Mouse (Mus musculus) embryonic facial prominence, embryonic 12.5 days (tissue): Measurements from ENCODE around the gene Sgo2a. TPM values are rescaled to one million over a fixed set of nuclear protein-coding genes. Genes with fewer than 3 reads are reported as not detected.
A peak's percentile ranks its signal among the peaks of the same experiment; 100 is the strongest.

Source experiments
- ATAC-seq: fragments of 200-750 bp; cut with Nextera tagmentation; 2 replicates; pipeline ENCODE4 v1.8.0; 2017; ENCODE audit not compliant: insufficient number of reproducible peaks, insufficient read depth, low FRiP score, low TSS enrichment
- H3K27ac ChIP-seq: fragments of 300-500 bp; sonication (generic); 2 replicates; pipeline ENCODE4 v1.5.1; 2016; ENCODE audit warnings: mild to moderate bottlenecking
- H3K27me3 ChIP-seq: fragments of 300-500 bp; sonication (generic); 2 replicates; pipeline ENCODE4 v1.6.1; 2016; ENCODE audit warnings: mild to moderate bottlenecking, moderate library complexity
- H3K36me3 ChIP-seq: fragments of 300-500 bp; sonication (generic); 2 replicates; pipeline ENCODE4 v1.6.1; 2016; ENCODE audit warnings: mild to moderate bottlenecking
- H3K4me1 ChIP-seq: fragments of 300-500 bp; sonication (generic); 2 replicates; pipeline ENCODE4 v1.6.1; 2016
- H3K4me2 ChIP-seq: fragments of 300-500 bp; sonication (generic); replicated peaks from 2 replicates; pipeline ENCODE4 v1.6.1; 2016; ENCODE audit warnings: mild to moderate bottlenecking, moderate library complexity
- H3K4me3 ChIP-seq: fragments of 300-500 bp; sonication (generic); 2 replicates; pipeline ENCODE4 v1.5.1; 2016; ENCODE audit warnings: mild to moderate bottlenecking
- H3K9ac ChIP-seq: fragments of 300-500 bp; sonication (generic); 2 replicates; pipeline ENCODE4 v1.6.1; 2016; ENCODE audit warnings: mild to moderate bottlenecking, moderate library complexity
- H3K9me3 ChIP-seq: fragments of 300-500 bp; sonication (generic); 2 replicates; pipeline ENCODE4 v1.6.1; 2016; ENCODE audit warnings: mild to moderate bottlenecking, moderate library complexity
- WGBS: fragments of 180-500 bp; shearing (Covaris S2); methylation state at CpG from one replicate; pipeline ENCODE4 v1.1.7; 2016; 5-methylcytosine and 5-hydroxymethylcytosine counted together
- polyA plus RNA-seq: library from polyadenylated mRNA; unstranded; fragments of >200 nt; fragmentation: Nextera tagmentation; extraction: Ambion mirVana; gene quantifications from 2 replicates; pipeline ENCODE4 v1.2.1, GENCODE M21; 2016

Gene Sgo2a
- 22.4 and 24.2 TPM in 2 replicates for polyA plus RNA-seq

- no peaks in the 10 kb centered on the region for H3K9me3 ChIP-seq
- peak; percentile 95 for ATAC-seq
- peak within 1 kb of the TSS; percentile 75 for H3K4me2 ChIP-seq
- 6% methylated on average over 30 of the region's 30 CpGs for WGBS
- peak within 1 kb of the TSS; percentile 75 for H3K27ac ChIP-seq
- peak within 1 kb of the TSS; percentile 67 for H3K9ac ChIP-seq
- H3K4me1 ChIP-seq, result peaks cover 14% of the 10 kb centered on the region
- H3K4me3 ChIP-seq, result peak within 1 kb of the TSS; percentile 83
- no peaks in the 10 kb centered on the region for H3K36me3 ChIP-seq
- H3K27me3 ChIP-seq, result no peaks in the 10 kb centered on the region
These were observed at the start of gene Sgo2a for GRCm38 (mm10) chr1:57995432-57996132. Gene Sgo2a (plus strand): TSS chr1:57995971.

GRCm38 (mm10) chr1:57947552-57948347 lies 48.0 kb upstream of the Sgo2a start:
- Histone ChIP-seq H3K36me3 (peaks cover 21% of the 10 kb centered on the region), H3K4me1 (peaks cover 13% of the 10 kb centered on the region; the same call in 1 of the 2 replicates), H3K4me3 (no peak overlapping the region), H3K9ac (no peak overlapping the region), H3K4me2 (no peak overlapping the region), H3K9me3 (no peaks in the 10 kb centered on the region), H3K27ac (peak overlapping the region; percentile 36; the same call in 1 of the 2 replicates), H3K27me3 (no peaks in the 10 kb centered on the region)
- WGBS, result 10% methylated on average over 2 of the region's 2 CpGs
- ATAC-seq, result no peak

GRCm38 (mm10) chr1:57949195-57949594 lies 46.6 kb upstream of the Sgo2a start:
- no peak for ATAC-seq
- H3K9me3 ChIP-seq, result no peaks in the 10 kb centered on the region
- peaks cover 13% of the 10 kb centered on the region; the same call in 1 of the 2 replicates for H3K4me1 ChIP-seq
- no peak overlapping the region for H3K4me2 ChIP-seq
- no peaks in the 10 kb centered on the region for H3K27me3 ChIP-seq
- H3K4me3 ChIP-seq, result no peak overlapping the region
- WGBS, result 3% methylated on average over 1 of the region's 1 CpGs
- H3K36me3 ChIP-seq, result peaks cover 7% of the 10 kb centered on the region
- no peak overlapping the region for H3K27ac ChIP-seq
- no peak overlapping the region for H3K9ac ChIP-seq

- no peak overlapping the region for H3K9ac ChIP-seq
- H3K36me3 ChIP-seq, result peaks cover 6% of the 10 kb centered on the region
- no peak overlapping the region for H3K4me2 ChIP-seq
- no peak for ATAC-seq
- H3K4me3 ChIP-seq, result no peak overlapping the region
- H3K27ac ChIP-seq, result no peak overlapping the region
- peaks cover 13% of the 10 kb centered on the region; the same call in 1 of the 2 replicates for H3K4me1 ChIP-seq
- no peaks in the 10 kb centered on the region for H3K27me3 ChIP-seq
- no peaks in the 10 kb centered on the region for H3K9me3 ChIP-seq
- WGBS, result 74% methylated on average over 5 of the region's 5 CpGs
These were observed 46.1 kb upstream of the Sgo2a start for GRCm38 (mm10) chr1:57949716-57950115.

GRCm38 (mm10) chr1:57952509-57952908 lies 43.3 kb upstream of the Sgo2a start:
- H3K9ac ChIP-seq, result no peak overlapping the region
- H3K27ac ChIP-seq, result no peak overlapping the region
- peaks cover 18% of the 10 kb centered on the region for H3K36me3 ChIP-seq
- peaks cover 9% of the 10 kb centered on the region; the same call in 1 of the 2 replicates for H3K4me1 ChIP-seq
- H3K27me3 ChIP-seq, result no peaks in the 10 kb centered on the region
- no peak overlapping the region for H3K4me3 ChIP-seq
- 93% methylated on average over 4 of the region's 4 CpGs for WGBS
- H3K4me2 ChIP-seq, result no peak overlapping the region
- no peaks in the 10 kb centered on the region for H3K9me3 ChIP-seq
- no peak for ATAC-seq

GRCm38 (mm10) chr1:57953586-57954375 lies 42.0 kb upstream of the Sgo2a start:
- WGBS, result 87% methylated on average over 16 of the region's 16 CpGs
- ATAC-seq, result no peak
- Histone ChIP-seq H3K27ac (no peak overlapping the region), H3K27me3 (no peaks in the 10 kb centered on the region), H3K9me3 (no peaks in the 10 kb centered on the region), H3K36me3 (peaks cover 21% of the 10 kb centered on the region), H3K9ac (no peak overlapping the region), H3K4me2 (no peak overlapping the region), H3K4me3 (no peak overlapping the region), H3K4me1 (peaks cover 3% of the 10 kb centered on the region; the same call in 1 of the 2 replicates)

GRCm38 (mm10) chr1:57954376-57954765 lies 41.4 kb upstream of the Sgo2a start:
- Histone ChIP-seq H3K27ac (no peak overlapping the region), H3K9me3 (no peaks in the 10 kb centered on the region), H3K4me2 (no peak overlapping the region), H3K27me3 (no peaks in the 10 kb centered on the region), H3K4me3 (no peak overlapping the region), H3K4me1 (no peaks in the 10 kb centered on the region), H3K36me3 (peaks cover 27% of the 10 kb centered on the region), H3K9ac (no peak overlapping the region)
- WGBS, result 89% methylated on average over 5 of the region's 5 CpGs
- no peak for ATAC-seq

- ATAC-seq, result no peak
- WGBS, result 91% methylated on average over 1 of the region's 1 CpGs
- no peaks in the 10 kb centered on the region for H3K4me1 ChIP-seq
- no peak overlapping the region for H3K4me3 ChIP-seq
- H3K36me3 ChIP-seq, result peaks cover 32% of the 10 kb centered on the region
- no peak overlapping the region for H3K4me2 ChIP-seq
- H3K9me3 ChIP-seq, result no peaks in the 10 kb centered on the region
- H3K27me3 ChIP-seq, result no peaks in the 10 kb centered on the region
- no peak overlapping the region for H3K9ac ChIP-seq
- H3K27ac ChIP-seq, result no peak overlapping the region
These were observed 40.0 kb upstream of the Sgo2a start for GRCm38 (mm10) chr1:57955774-57956173.

- peak; percentile 94 for ATAC-seq
- H3K4me3 ChIP-seq, result peak overlapping the region; percentile 78
- H3K36me3 ChIP-seq, result peaks cover 4% of the 10 kb centered on the region; the same call in 1 of the 2 replicates
- no peaks in the 10 kb centered on the region for H3K27me3 ChIP-seq
- no peaks in the 10 kb centered on the region for H3K9me3 ChIP-seq
- peak overlapping the region; percentile 86 for H3K4me2 ChIP-seq
- peak overlapping the region; percentile 78 for H3K27ac ChIP-seq
- WGBS, result under 1% methylated on average over 65 of the region's 65 CpGs
- peak overlapping the region; percentile 87 for H3K9ac ChIP-seq
- H3K4me1 ChIP-seq, result peaks cover 7% of the 10 kb centered on the region; the same call in 1 of the 2 replicates
These were observed 26.2 kb upstream of the Sgo2a start for GRCm38 (mm10) chr1:57969327-57970271.

GRCm38 (mm10) chr1:57971588-57971987 lies 24.2 kb upstream of the Sgo2a start:
- H3K4me1 ChIP-seq, result peaks cover 7% of the 10 kb centered on the region; the same call in 1 of the 2 replicates
- no peaks in the 10 kb centered on the region for H3K9me3 ChIP-seq
- no peaks in the 10 kb centered on the region for H3K36me3 ChIP-seq
- H3K27ac ChIP-seq, result no peak overlapping the region
- no peak overlapping the region for H3K9ac ChIP-seq
- no peak overlapping the region for H3K4me2 ChIP-seq
- H3K27me3 ChIP-seq, result no peaks in the 10 kb centered on the region
- no peak overlapping the region for H3K4me3 ChIP-seq
- WGBS, result 76% methylated on average over 2 of the region's 2 CpGs
- no peak for ATAC-seq
